Mouse (Mus musculus): ENCODE results near the gene Grin2d. TPM values are rescaled to one million over a fixed set of nuclear protein-coding genes. Genes with fewer than 3 reads are reported as not detected.

Grin2d gene
- polyA plus RNA-seq, 1 experiment = 2.1 TPM

DNA sequence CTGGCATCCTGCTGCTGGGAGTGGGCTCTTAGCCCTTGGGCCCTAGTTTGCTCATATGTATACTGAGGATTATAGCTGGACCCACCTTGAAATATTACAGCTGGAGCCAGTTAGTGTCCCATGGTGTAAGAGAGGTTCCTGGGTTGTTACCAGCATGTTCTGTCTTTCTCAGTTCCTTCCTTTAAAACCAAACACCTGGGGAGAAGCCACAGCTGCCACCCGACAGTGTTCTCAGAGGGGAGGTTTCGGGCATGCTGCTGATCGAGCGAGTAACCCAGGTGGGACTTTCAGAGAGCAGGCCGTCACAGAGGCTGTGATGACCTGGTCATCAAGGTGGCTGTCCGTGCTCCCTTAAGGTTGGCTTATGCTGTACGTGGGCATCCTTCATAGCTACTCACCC lies 1.3 kb downstream of the Grin2d start:
- no peak for TF ChIP-seq POLR2A (IDR thresholded peaks at IDR 0.05; ENCODE audit: low read depth, low read length)
- Histone ChIP-seq H3K27ac (ENCODE audit: insufficient read depth, low read length) (no peak overlapping the region), H3K4me1 (ENCODE audit: control insufficient read depth, insufficient read depth, low read length) (0 out of 2 replicates have a peak, but pooled peaks cover 3% of the 10 kb centered on the region), H3K4me3 (ENCODE audit: insufficient read depth, low read length) (no peak overlapping the region)

DNA sequence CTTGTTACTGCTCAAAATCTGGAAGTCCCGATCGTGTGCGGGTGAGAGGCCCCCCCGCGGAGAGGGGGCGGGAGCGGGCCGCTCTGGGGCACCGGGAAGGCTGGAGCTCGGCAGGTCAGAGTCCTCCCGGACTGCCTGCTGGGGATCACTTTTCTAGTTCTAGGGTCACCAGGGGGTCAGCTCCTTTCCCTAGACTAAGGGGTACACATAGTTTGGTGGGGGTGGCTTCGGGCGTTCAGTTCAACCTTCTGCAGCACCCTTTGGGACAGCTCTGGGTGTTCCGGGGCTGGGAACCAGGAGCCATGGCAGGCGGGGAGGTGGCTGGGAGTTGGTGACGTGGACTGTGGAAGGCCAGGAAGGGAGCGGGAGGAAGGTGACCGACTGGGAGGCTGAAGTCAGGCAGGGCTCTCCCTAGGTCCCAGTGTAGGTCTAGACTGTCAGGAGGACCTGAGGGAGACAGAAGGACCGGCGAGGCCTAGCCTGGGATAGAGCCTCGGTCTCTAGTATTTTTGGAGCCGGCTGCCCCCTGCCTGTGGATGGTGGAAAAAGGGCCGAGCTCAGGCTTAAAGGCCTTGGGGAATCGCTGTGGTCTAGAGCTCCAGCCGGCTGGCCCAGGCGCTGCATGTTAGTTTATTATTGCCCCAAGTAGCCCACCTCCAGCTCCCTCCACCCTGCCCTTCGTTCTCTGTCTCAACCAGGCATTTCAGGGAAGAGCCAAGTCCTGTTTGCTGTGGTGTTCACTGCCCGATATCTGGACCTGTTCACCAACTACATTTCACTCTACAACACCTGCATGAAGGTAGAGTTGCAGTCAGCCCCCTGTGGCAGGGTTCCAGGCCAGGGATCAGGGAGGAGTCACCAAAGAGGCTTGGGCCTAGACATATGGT lies 4.9 kb downstream of the Grin2d start:
- TF ChIP-seq CTCF (IDR thresholded peaks at IDR 0.05; ENCODE audit: borderline replicate concordance, insufficient read depth, low read length) (no peak), POLR2A (IDR thresholded peaks at IDR 0.05; ENCODE audit: low read depth, low read length) (peak; percentile 57)
- Histone ChIP-seq H3K27ac (ENCODE audit: insufficient read depth, low read length) (peak overlapping the region; percentile 45), H3K4me1 (ENCODE audit: control insufficient read depth, insufficient read depth, low read length) (0 out of 2 replicates have a peak, but pooled peaks cover 3% of the 10 kb centered on the region), H3K4me3 (ENCODE audit: insufficient read depth, low read length) (peak overlapping the region; percentile 75)

DNA sequence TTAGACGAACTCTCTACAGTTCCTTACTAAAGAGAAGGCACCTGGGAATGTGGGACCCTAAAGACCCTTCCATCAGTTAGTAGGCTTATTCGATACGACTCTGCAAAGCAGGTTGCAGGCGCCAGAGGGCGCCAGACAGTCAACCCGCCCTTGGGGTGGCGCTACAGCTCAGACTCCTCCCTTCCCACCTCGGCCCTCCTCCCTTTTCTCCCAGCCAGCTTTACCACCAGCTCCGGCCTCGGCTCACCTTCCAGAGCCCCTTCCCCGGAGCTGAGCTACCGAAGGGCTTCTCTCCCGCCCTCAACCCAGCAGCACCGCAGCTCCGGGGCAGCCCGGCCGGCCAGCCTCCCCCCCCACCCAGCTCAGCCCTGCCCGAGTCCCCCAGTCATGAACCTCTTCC lies 5.6 kb downstream of the Grin2d start, which contains the start of gene Kdelr1:
TSS of gene Kdelr1 (plus strand) at position 149 of the 400 bp plus-strand sequence.
- peak within 1 kb of the TSS; percentile 75 for H3K4me3 ChIP-seq (ENCODE audit: insufficient read depth, low read length)
- TF ChIP-seq POLR2A (IDR thresholded peaks at IDR 0.05; ENCODE audit: low read depth, low read length) (peak; percentile 90), CTCF (IDR thresholded peaks at IDR 0.05; ENCODE audit: borderline replicate concordance, insufficient read depth, low read length) (peak; percentile 83)
- peak within 1 kb of the TSS; percentile 45 for H3K27ac ChIP-seq (ENCODE audit: insufficient read depth, low read length)
- H3K4me1 ChIP-seq (ENCODE audit: control insufficient read depth, insufficient read depth, low read length) = 0 out of 2 replicates have a peak, but pooled peaks cover 3% of the 10 kb centered on the region

DNA sequence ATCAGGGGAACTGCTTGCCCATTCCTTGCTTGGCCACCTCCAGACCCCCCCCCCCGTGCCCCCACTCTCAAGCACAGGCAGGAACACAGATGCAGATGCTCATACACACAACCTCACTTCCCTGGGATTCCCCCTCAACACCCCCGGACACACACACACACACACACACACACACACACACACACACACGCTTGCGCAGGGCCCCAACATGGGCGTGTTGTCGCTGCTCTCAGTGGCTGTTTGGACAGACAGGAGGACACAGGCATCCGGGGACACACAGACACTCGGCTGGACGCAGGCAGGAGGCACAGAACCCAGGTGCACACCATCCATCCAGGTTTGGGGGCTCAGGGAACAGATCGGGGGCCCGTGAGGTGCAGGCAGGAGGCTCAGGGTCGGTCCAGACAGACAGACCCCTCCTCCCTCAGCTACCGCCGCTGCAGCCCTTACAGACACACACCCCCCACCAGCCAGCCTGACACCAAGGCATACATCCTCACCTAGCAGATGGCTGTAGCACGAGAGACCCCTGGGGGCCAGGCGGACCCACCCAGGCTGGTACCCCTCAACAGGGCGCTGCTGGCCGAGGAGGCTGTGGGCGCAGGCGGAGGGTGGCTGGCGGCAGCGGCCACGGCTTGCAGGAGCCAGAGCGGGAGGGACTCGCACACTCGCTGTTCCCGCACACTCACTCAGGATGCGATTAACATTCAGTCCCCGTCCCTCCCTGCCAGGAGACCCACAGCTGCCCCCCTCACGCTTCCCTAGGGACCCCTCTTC lies 7.7 kb downstream of the Grin2d start:
- 0 out of 2 replicates have a peak, but pooled peaks cover 4% of the 10 kb centered on the region for H3K4me1 ChIP-seq (ENCODE audit: control insufficient read depth, insufficient read depth, low read length)
- H3K27ac ChIP-seq (ENCODE audit: insufficient read depth, low read length) = no peak overlapping the region
- H3K4me3 ChIP-seq (ENCODE audit: insufficient read depth, low read length) = no peak overlapping the region
- TF ChIP-seq CTCF (IDR thresholded peaks at IDR 0.05; ENCODE audit: borderline replicate concordance, insufficient read depth, low read length) = no peak
- TF ChIP-seq POLR2A (IDR thresholded peaks at IDR 0.05; ENCODE audit: low read depth, low read length) = peak; percentile 31

DNA sequence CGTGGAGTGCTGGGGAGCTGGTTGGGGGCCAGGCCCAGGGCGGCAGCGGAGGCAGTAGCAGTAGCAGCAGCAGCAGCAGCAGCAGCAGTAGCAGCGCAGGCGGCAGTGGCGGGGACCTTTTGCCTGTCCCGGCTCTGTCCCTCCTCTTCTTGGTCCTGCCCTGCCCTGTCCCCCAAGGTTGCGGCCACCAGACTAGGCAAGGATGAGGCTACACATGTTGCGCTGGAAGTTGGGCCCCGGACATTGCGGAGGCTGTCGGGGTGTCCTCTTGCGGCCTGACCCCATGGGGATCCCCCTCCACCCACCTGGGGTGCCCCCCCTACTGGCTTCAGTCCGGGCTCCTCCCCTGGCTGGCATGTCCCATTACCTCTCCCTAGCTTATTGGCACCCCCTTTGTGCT lies 8.4 kb downstream of the Grin2d start:
- no peak for TF ChIP-seq CTCF (IDR thresholded peaks at IDR 0.05; ENCODE audit: borderline replicate concordance, insufficient read depth, low read length)
- TF ChIP-seq POLR2A (IDR thresholded peaks at IDR 0.05; ENCODE audit: low read depth, low read length) = no peak
- H3K4me1 ChIP-seq (ENCODE audit: control insufficient read depth, insufficient read depth, low read length) = 0 out of 2 replicates have a peak, but pooled peaks cover 3% of the 10 kb centered on the region
- no peak overlapping the region for H3K4me3 ChIP-seq (ENCODE audit: insufficient read depth, low read length)
- no peak overlapping the region for H3K27ac ChIP-seq (ENCODE audit: insufficient read depth, low read length)

DNA sequence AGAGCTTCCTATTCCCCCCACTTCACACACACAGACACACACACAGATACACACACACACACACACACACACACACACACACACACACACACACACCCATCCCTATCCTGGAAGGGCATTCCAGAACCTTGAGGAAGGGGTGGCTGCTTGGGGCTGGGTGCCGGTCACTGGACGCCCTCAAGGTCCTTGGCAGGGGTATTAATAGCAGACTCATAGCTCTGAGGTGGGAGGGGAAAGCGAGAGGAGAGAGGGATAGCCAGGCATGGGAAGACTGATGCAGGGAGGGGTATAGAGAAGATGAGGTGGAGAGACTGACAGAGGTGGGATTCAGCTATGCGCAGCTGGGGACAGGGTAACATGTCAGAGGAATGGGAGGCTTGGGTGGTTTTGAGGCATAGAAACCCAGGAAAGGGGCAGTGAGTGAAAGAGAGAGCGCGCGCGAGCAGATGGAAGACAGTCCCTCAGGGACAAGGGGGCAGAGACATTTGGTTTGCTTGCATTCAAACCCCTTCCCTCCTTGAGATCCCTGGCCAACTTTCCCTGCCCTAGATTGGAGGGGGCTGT lies 9.0 kb downstream of the Grin2d start:
- H3K4me3 ChIP-seq (ENCODE audit: insufficient read depth, low read length) = no peak overlapping the region
- TF ChIP-seq POLR2A (IDR thresholded peaks at IDR 0.05; ENCODE audit: low read depth, low read length) (no peak; the same call in 1 of the 2 replicates), CTCF (IDR thresholded peaks at IDR 0.05; ENCODE audit: borderline replicate concordance, insufficient read depth, low read length) (no peak)
- H3K4me1 ChIP-seq (ENCODE audit: control insufficient read depth, insufficient read depth, low read length) = 0 out of 2 replicates have a peak, but pooled peaks cover 3% of the 10 kb centered on the region
- H3K27ac ChIP-seq (ENCODE audit: insufficient read depth, low read length) = no peak overlapping the region

DNA sequence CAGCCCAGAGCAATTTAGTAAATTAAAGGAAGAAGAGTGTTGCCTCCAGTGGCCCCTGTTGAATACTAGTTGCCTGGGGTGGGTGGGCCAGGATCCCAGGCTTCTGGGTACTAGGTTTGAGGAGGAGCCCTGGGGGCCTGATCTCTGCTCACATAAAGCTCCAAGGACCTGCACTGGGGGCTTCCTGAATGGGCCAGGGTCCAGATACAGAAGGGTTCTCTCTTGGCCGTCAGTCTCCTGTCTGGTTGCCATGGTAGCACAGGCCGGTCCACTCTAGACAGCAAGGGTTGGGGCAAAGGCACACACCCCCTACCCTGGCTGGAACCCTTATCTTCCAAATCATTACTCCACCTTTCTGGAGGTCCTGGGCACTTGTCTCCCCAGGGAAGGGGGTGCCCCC lies 10.3 kb downstream of the Grin2d start:
- Histone ChIP-seq H3K27ac (ENCODE audit: insufficient read depth, low read length) (no peak overlapping the region), H3K4me1 (ENCODE audit: control insufficient read depth, insufficient read depth, low read length) (0 out of 2 replicates have a peak, but pooled peaks cover 3% of the 10 kb centered on the region), H3K4me3 (ENCODE audit: insufficient read depth, low read length) (no peak overlapping the region)
- TF ChIP-seq CTCF (IDR thresholded peaks at IDR 0.05; ENCODE audit: borderline replicate concordance, insufficient read depth, low read length) (no peak), POLR2A (IDR thresholded peaks at IDR 0.05; ENCODE audit: low read depth, low read length) (0 out of 2 replicates have a peak, but pooled peaks have one; percentile 13)

DNA sequence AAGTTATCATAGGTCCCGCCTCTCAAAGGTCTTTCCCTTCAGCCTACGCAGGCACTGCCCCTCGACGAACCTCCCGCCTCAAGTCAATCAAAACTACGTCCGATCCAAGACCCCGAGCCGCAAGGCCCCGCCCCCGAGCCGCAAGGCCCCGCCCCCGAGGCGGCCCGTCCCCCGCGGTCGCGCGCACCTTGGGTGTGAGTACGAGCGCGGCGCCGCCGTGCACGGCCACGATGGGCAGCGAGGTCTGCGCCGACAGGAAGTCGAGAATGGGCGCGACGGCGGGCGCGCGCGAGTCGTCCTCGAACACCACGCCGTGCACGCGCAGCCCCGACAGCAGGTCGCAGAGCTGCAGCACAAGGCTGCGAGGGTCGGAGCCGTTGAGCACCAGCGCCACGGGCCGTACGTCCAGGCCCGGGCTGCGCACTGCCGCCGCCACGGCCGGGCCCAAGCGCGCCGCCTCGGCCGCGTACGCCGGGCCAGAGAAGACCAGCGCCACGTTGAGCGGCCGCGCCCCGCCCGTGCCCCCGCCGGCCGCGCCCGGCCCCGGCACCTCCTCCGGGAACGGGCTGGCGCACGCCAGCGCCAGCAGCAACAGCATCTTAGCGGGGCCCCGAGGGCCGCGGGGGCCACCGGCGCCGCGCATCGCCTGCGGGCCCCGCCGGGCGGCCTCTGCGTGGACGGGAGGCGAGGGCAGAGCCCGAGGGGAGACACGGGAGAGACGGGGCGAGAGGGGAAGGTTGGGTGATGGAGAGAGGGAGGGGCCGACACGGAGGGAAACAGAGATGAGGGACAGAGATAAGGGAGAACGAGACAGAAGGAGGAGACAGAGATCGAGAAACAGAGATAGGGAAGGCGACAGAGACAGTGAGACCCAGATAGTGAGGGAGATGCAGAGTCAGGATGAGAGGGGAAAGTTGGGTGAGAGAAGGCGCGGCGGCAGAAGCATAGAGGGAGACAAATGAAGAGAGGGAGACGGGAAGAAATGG lies 12.0 kb downstream of the Grin2d start:
- TF ChIP-seq POLR2A (IDR thresholded peaks at IDR 0.05; ENCODE audit: low read depth, low read length) (peak; percentile 89), CTCF (IDR thresholded peaks at IDR 0.05; ENCODE audit: borderline replicate concordance, insufficient read depth, low read length) (no peak)
- Histone ChIP-seq H3K27ac (ENCODE audit: insufficient read depth, low read length) (peak overlapping the region; percentile 47), H3K4me3 (ENCODE audit: insufficient read depth, low read length) (peak overlapping the region; percentile 66), H3K4me1 (ENCODE audit: control insufficient read depth, insufficient read depth, low read length) (0 out of 2 replicates have a peak, but pooled peaks cover 3% of the 10 kb centered on the region)
